Mouse (Mus musculus): ENCODE results near the gene Tbrg4. TPM values are rescaled to one million over a fixed set of nuclear protein-coding genes. Genes with fewer than 3 reads are reported as not detected.

Gene Tbrg4
- polyA plus RNA-seq, 1 experiment from 2014 or later, result 38.3 TPM

GRCm38 (mm10) chr11:6568584-6569409 lies 57.1 kb downstream of the Tbrg4 start:
- ATAC-seq (ENCODE audit: low FRiP score) (peak; percentile 27; the same call in 1 of the 2 replicates), DNase-seq (ENCODE audit: low spot score, missing footprints) (no peak)
- Histone ChIP-seq H3K27me3 (ENCODE audit: control insufficient read depth, insufficient read depth, low read length) (no peaks in the 10 kb centered on the region), H3K9me3 (ENCODE audit: control insufficient read depth, low read length) (no peaks in the 10 kb centered on the region), H3K4me1 (ENCODE audit: control insufficient read depth, insufficient read depth, low read length) (peaks cover 2% of the 10 kb centered on the region; the same call in 1 of the 2 replicates), H3K4me3 (ENCODE audit: low read depth, low read length) (no peak overlapping the region), H3K27ac (ENCODE audit: low read depth, low read length) (no peak overlapping the region), H3K9ac (ENCODE audit: low read length) (no peak overlapping the region), H3K4me2 (no peak overlapping the region), H3K36me3 (ENCODE audit: control insufficient read depth, insufficient read depth, low read length) (0 out of 2 replicates have a peak, but pooled peaks cover 4% of the 10 kb centered on the region)
- 72% methylated on average over 11 of the region's 11 CpGs for WGBS

GRCm38 (mm10) chr11:6567951-6568350 lies 57.9 kb downstream of the Tbrg4 start:
- H3K36me3 ChIP-seq (ENCODE audit: control insufficient read depth, insufficient read depth, low read length), result 0 out of 2 replicates have a peak, but pooled peaks cover 2% of the 10 kb centered on the region
- no peak overlapping the region for H3K4me2 ChIP-seq
- H3K27ac ChIP-seq (ENCODE audit: low read depth, low read length), result no peak overlapping the region
- H3K27me3 ChIP-seq (ENCODE audit: control insufficient read depth, insufficient read depth, low read length), result no peaks in the 10 kb centered on the region
- H3K4me1 ChIP-seq (ENCODE audit: control insufficient read depth, insufficient read depth, low read length), result peaks cover 2% of the 10 kb centered on the region; the same call in 1 of the 2 replicates
- no peak overlapping the region for H3K4me3 ChIP-seq (ENCODE audit: low read depth, low read length)
- no peak for DNase-seq (ENCODE audit: low spot score, missing footprints)
- no peak overlapping the region for H3K9ac ChIP-seq (ENCODE audit: low read length)
- no peak for ATAC-seq (ENCODE audit: low FRiP score)
- WGBS, result 86% methylated on average over 8 of the region's 8 CpGs
- no peaks in the 10 kb centered on the region for H3K9me3 ChIP-seq (ENCODE audit: control insufficient read depth, low read length)

GRCm38 (mm10) chr11:6566496-6566895 lies 59.4 kb downstream of the Tbrg4 start:
- Histone ChIP-seq H3K9me3 (ENCODE audit: control insufficient read depth, low read length) (no peaks in the 10 kb centered on the region), H3K27ac (ENCODE audit: low read depth, low read length) (no peak overlapping the region), H3K36me3 (ENCODE audit: control insufficient read depth, insufficient read depth, low read length) (no peaks in the 10 kb centered on the region), H3K4me3 (ENCODE audit: low read depth, low read length) (no peak overlapping the region), H3K4me2 (no peak overlapping the region), H3K4me1 (ENCODE audit: control insufficient read depth, insufficient read depth, low read length) (peaks cover 2% of the 10 kb centered on the region; the same call in 1 of the 2 replicates), H3K27me3 (ENCODE audit: control insufficient read depth, insufficient read depth, low read length) (no peaks in the 10 kb centered on the region), H3K9ac (ENCODE audit: low read length) (no peak overlapping the region)
- 94% methylated on average over 4 of the region's 4 CpGs for WGBS
- DNase-seq (ENCODE audit: low spot score, missing footprints) (no peak), ATAC-seq (ENCODE audit: low FRiP score) (no peak)

Other genes starting within 250 kb of the Tbrg4 start
- gene Zmiz2, start 237.0 kb downstream of the Tbrg4 start, polyA plus RNA-seq (2014; fragmentation: Nextera tagmentation; extraction: Ambion mirVana), result 13.3 and 16.4 TPM in 2 replicates
- gene Ppia, start 210.6 kb downstream of the Tbrg4 start, polyA plus RNA-seq (2014; fragmentation: Nextera tagmentation; extraction: Ambion mirVana), result 5,393 and 5,428 TPM in 2 replicates
- 966 and 1,015 TPM in 2 replicates for gene H2afv, start 181.6 kb downstream of the Tbrg4 start, polyA plus RNA-seq (2014; fragmentation: Nextera tagmentation; extraction: Ambion mirVana)
- 12.8 and 13.7 TPM in 2 replicates for gene Purb, start 150.2 kb downstream of the Tbrg4 start, polyA plus RNA-seq (2014; fragmentation: Nextera tagmentation; extraction: Ambion mirVana)
- gene Myo1g, start 105.1 kb downstream of the Tbrg4 start, polyA plus RNA-seq (2014; fragmentation: Nextera tagmentation; extraction: Ambion mirVana), result 0.46 and 0.92 TPM in 2 replicates
- gene Ccm2, start 79.2 kb downstream of the Tbrg4 start, polyA plus RNA-seq (2014; fragmentation: Nextera tagmentation; extraction: Ambion mirVana), result 72.8 and 81.6 TPM in 2 replicates
- 37.1 and 38.4 TPM in 2 replicates for gene Nacad, start 20.0 kb downstream of the Tbrg4 start, polyA plus RNA-seq (2014; fragmentation: Nextera tagmentation; extraction: Ambion mirVana)
- gene Wap, start 12.6 kb upstream of the Tbrg4 start, polyA plus RNA-seq (2014; fragmentation: Nextera tagmentation; extraction: Ambion mirVana), result not detected in 2 replicates
- gene Ramp3, start 32.5 kb upstream of the Tbrg4 start, polyA plus RNA-seq (2014; fragmentation: Nextera tagmentation; extraction: Ambion mirVana), result 4.2 and 4.7 TPM in 2 replicates
- gene Gm11983, start 211.6 kb upstream of the Tbrg4 start, polyA plus RNA-seq (2014; fragmentation: Nextera tagmentation; extraction: Ambion mirVana), result not detected in 2 replicates

Data from midbrain, embryonic 11.5 days (tissue).